41 mouse cellular contexts compared by ENCODE assay signal in genomic region chr7:23470832-23471231, GRCm38 (mm10). TPM values are rescaled to one million over a fixed set of nuclear protein-coding genes. Genes with fewer than 3 reads are reported as not detected.
"Had no signal": no experiment of that assay in that cellular context is flagged by ENCODE, and none has a peak within 500 bp of the region (broad histone marks: within the 10 kb centered on the region; RNA-seq: fewer than 3 reads in every experiment).

No protein-coding gene starts in this region.

RNA-seq across cellular contexts. Expression of gene Vmn1r167, which starts 36.2 kb away (rescaled TPM):
- total RNA-seq: heart, postnatal 10 days; heart, postnatal 14 days; heart, postnatal 25 days; heart, postnatal 36 days; heart, postnatal 4 days; hematopoietic stem cell, adult 5-6 weeks; hindbrain, postnatal 0 days; layer of hippocampus, adult 18-20 months; layer of hippocampus, adult 2 months; layer of hippocampus, adult 8-10 months; layer of hippocampus, postnatal 10 days; layer of hippocampus, postnatal 14 days; layer of hippocampus, postnatal 25 days; layer of hippocampus, postnatal 36 days; left cerebral cortex, adult 18-20 months; left cerebral cortex, adult 2 months; left cerebral cortex, adult 8-10 months had no signal
- polyA plus RNA-seq: heart, embryonic 12.5 days; heart, embryonic 13.5 days; heart, embryonic 14.5 days; heart, embryonic 15.5 days; heart, embryonic 16.5 days; heart, postnatal 0 days; hindbrain, embryonic 10.5 days; hindbrain, embryonic 11.5 days; hindbrain, embryonic 12.5 days; hindbrain, embryonic 13.5 days; hindbrain, embryonic 14.5 days; hindbrain, embryonic 15.5 days; hindbrain, embryonic 16.5 days; hindbrain, postnatal 0 days; inflammation-experienced regulatory T-cells, adult 6 months; intestine, embryonic 14.5 days; intestine, embryonic 15.5 days; intestine, embryonic 16.5 days; intestine, postnatal 0 days; kidney, adult 2 months; kidney, embryonic 14.5 days; kidney, embryonic 15.5 days; kidney, embryonic 16.5 days; kidney, postnatal 0 days; large intestine, adult 2 months had no signal
